Mouse (Mus musculus) lung, postnatal 36 days (tissue): ENCODE results near the gene Ing1.

ENCODE experiments used
- DNase-seq: peaks from one replicate; pipeline ENCODE4 v3.0.0; 2022; ENCODE audit warnings: mixed read lengths

Ing1 gene

GRCm38 (mm10) chr8:11592296-11592695, 36.9 kb downstream of the Ing1 start:
- DNase-seq: no peak

- no peak for DNase-seq
Observed at GRCm38 (mm10) chr8:11593222-11593884, 38.0 kb downstream of the Ing1 start.

- no peak for DNase-seq
Observed at GRCm38 (mm10) chr8:11600301-11600951, 45.1 kb downstream of the Ing1 start.

GRCm38 (mm10) chr8:11602006-11602680, 46.8 kb downstream of the Ing1 start:
- peak; percentile 81 for DNase-seq

DNA sequence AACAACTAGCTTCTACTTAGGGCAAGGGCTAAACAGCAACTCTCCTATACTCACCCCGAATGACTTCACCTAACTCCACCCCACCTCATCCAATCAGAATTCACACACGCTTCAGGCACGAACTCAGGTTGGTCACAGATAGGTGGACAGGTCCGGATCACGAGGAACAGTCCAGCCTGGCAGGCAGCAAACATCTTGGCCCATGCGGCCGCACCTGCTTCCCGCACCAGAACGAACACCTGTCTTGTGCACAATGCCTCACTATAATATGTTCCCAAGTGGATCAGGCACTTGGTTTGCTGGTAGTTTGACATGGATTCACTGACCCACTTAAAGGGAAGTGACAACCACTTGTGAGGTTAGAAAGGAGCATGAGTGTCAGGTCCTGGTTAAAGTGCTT, 53.5 kb downstream of the Ing1 start:
- no peak for DNase-seq
